Mouse (Mus musculus) B cell, adult 62 days (primary cell): ENCODE data around the gene Znrf2. TPM values are rescaled to one million over a fixed set of nuclear protein-coding genes. Genes with fewer than 3 reads are reported as not detected.

Experiments
- total RNA-seq: library from RNA; stranded (reverse); gene quantifications from 4 replicates; pipeline ENCODE4 v1.2.4, GENCODE M21; 2023

Gene Znrf2
- 41.4 to 51.4 TPM (median 47.1 TPM) in 4 replicates for total RNA-seq

GRCm38 (mm10) chr6:54816388-54817065, at the start of gene Znrf2:
Gene Znrf2 (plus strand): TSS chr6:54816916.

Other genes with a start within 250 kb of the Znrf2 start
- gene Plekha8, start 221.8 kb upstream of the Znrf2 start, total RNA-seq: 9.0 to 10.3 TPM (median 9.4 TPM) in 4 replicates
- gene Fkbp14, start 219.6 kb upstream of the Znrf2 start, total RNA-seq: 0.42 to 0.91 TPM (median 0.56 TPM) in 4 replicates
- 11.5 to 16.4 TPM (median 16.0 TPM) in 4 replicates for gene Mturn, start 135.3 kb upstream of the Znrf2 start, total RNA-seq
- 19.8 to 25.5 TPM (median 22.0 TPM) in 4 replicates for gene Nod1, start 155.7 kb downstream of the Znrf2 start, total RNA-seq
- 24.4 to 30.5 TPM (median 27.7 TPM) in 4 replicates for gene Ggct, start 176.0 kb downstream of the Znrf2 start, total RNA-seq
- 56.4 to 63.4 TPM (median 59.9 TPM) in 4 replicates for gene Gars, start 221.1 kb downstream of the Znrf2 start, total RNA-seq